Mouse (Mus musculus) intestine, embryonic 14.5 days (tissue): ENCODE measurements at regions not wholly inside any gene's neighbourhood (a gene's known extent, or its start where the extent isn't known, plus 50 kb on each side); places are given as distances from the start of the nearest gene placed in this dataset.

Experiments used
- ATAC-seq: fragments of 200-750 bp; cut with Nextera tagmentation; replicated peaks from 2 replicates; pipeline ENCODE4 v1.8.0; 2017; ENCODE audit warnings: low read depth, moderate number of reproducible peaks, moderate TSS enrichment, moderate library complexity; ENCODE audit not compliant: low FRiP score, low TSS enrichment
- DNase-seq: peaks from one replicate; pipeline ENCODE4 v3.0.0-alpha.2; 2018; ENCODE audit warnings: low spot score
- H3K27ac ChIP-seq: fragments of 300-500 bp; sonication (generic); 2 replicates; pipeline ENCODE4 v1.5.1; 2014; ENCODE audit warnings: low read depth, mild to moderate bottlenecking, control low read depth
- H3K27me3 ChIP-seq: fragments of 300-500 bp; sonication (generic); replicated peaks from 2 replicates; pipeline ENCODE4 v1.6.1; 2014; ENCODE audit warnings: low read length, control low read depth; ENCODE audit not compliant: control insufficient read depth, insufficient read depth
- H3K36me3 ChIP-seq: fragments of 300-500 bp; sonication (generic); 2 replicates; pipeline ENCODE4 v1.6.1; 2014; ENCODE audit warnings: low read length, control low read depth; ENCODE audit not compliant: control insufficient read depth, insufficient read depth
- H3K4me1 ChIP-seq: fragments of 300-500 bp; sonication (generic); replicated peaks from 2 replicates; pipeline ENCODE4 v1.6.1; 2014; ENCODE audit warnings: low read length, control low read depth, mixed read lengths; ENCODE audit not compliant: control insufficient read depth, insufficient read depth
- H3K4me2 ChIP-seq: fragments of 300-500 bp; sonication (generic); 2 replicates; pipeline ENCODE4 v1.6.1; 2014; ENCODE audit warnings: low read length
- H3K4me3 ChIP-seq: fragments of 300-500 bp; sonication (generic); 2 replicates; pipeline ENCODE4 v1.5.1; 2014; ENCODE audit warnings: low read depth, low read length, control low read depth, mixed read lengths
- H3K9ac ChIP-seq: fragments of 300-500 bp; sonication (generic); 2 replicates; pipeline ENCODE4 v1.6.1; 2014; ENCODE audit warnings: mild to moderate bottlenecking, low read length
- H3K9me3 ChIP-seq: fragments of 300-500 bp; sonication (generic); 2 replicates; pipeline ENCODE4 v1.6.1; 2016; ENCODE audit warnings: low read length, control low read depth; ENCODE audit not compliant: control insufficient read depth
- WGBS: fragments of 180-500 bp; shearing (Covaris S2); extraction: QIAGEN DNeasy Blood & Tissue Kit; methylation state at CpG from one replicate; pipeline ENCODE4 v1.1.7; 2014; 5-methylcytosine and 5-hydroxymethylcytosine counted together

DNA sequence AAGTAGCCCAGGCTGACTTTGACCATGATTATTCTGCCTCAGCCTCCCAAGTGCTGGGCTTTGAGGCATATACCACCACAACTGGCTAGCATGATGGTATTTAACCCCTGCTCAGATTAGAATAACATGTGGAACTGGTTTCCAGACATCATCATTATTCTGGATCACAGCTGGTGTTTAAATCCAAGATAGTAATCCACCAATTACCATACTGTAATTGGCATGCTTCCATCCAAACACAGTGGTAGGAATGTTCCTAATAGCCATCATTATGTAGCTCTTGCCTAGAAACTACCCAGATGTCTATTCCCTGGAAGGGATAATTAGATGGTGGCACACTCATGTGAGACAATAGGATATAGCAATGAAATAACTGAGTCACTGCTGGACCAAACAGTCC, 77.4 kb downstream of the Ccdc71l start:
- Histone ChIP-seq H3K4me2 (no peak overlapping the region), H3K36me3 (no peaks in the 10 kb centered on the region), H3K27ac (no peak overlapping the region), H3K9me3 (no peaks in the 10 kb centered on the region), H3K27me3 (no peaks in the 10 kb centered on the region), H3K4me3 (no peak overlapping the region), H3K4me1 (no peaks in the 10 kb centered on the region), H3K9ac (no peak overlapping the region)
- DNase-seq = no peak
- no peak for ATAC-seq

DNA sequence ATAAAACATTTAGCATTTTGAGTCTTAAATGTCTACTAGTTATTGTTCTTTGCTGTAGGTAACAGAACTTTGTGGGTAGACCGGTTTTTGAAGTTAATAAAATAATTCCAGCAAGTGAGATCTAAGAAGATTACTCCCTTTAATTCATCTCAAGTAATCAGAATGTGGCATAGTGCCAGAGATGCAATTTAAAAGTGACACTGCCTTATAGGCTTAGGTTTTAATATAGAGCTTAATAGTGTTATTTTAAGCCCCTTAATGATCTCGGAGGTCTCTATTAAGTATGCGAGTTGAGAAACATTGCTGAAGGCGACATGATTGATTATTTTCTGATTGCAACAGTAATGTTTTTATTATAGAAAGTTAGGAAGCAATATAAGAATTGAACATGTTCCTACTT, 78.3 kb downstream of the Ccdc71l start:
- no peaks in the 10 kb centered on the region for H3K9me3 ChIP-seq
- WGBS = 77% methylated on average over 4 of the region's 4 CpGs

DNA sequence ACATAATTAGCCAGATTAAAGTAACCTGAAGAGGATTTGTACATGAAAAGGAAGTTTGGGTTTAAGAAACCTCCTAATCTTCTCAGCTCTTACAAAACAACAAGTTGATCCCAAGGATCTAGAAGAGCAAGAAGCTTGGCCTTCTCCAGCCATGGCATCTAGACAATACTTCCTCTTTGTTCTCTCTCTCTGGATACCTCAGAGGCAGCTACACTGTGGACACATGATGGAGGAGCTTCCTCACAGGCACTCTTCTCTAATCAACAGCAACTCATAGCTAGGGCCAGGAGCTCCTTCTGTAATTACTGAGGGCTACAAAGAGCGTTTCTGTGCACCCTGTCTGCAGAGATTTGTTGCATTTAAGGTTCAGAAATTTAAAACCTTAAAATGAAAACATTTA, 79.9 kb downstream of the Ccdc71l start:
- Histone ChIP-seq H3K27ac (no peak overlapping the region), H3K4me2 (no peak overlapping the region), H3K36me3 (no peaks in the 10 kb centered on the region), H3K4me1 (no peaks in the 10 kb centered on the region), H3K9ac (no peak overlapping the region), H3K9me3 (no peaks in the 10 kb centered on the region), H3K4me3 (no peak overlapping the region), H3K27me3 (no peaks in the 10 kb centered on the region)
- ATAC-seq (no peak), DNase-seq (no peak)
- 82% methylated on average over 1 of the region's 1 CpGs for WGBS

More for the DNA sequence above, 78.3 kb downstream of the Ccdc71l start:
- DNase-seq (no peak), ATAC-seq (no peak)
- Histone ChIP-seq H3K4me2 (no peak overlapping the region), H3K4me3 (no peak overlapping the region), H3K27ac (no peak overlapping the region), H3K36me3 (no peaks in the 10 kb centered on the region), H3K27me3 (no peaks in the 10 kb centered on the region), H3K9ac (no peak overlapping the region), H3K4me1 (no peaks in the 10 kb centered on the region)

DNA sequence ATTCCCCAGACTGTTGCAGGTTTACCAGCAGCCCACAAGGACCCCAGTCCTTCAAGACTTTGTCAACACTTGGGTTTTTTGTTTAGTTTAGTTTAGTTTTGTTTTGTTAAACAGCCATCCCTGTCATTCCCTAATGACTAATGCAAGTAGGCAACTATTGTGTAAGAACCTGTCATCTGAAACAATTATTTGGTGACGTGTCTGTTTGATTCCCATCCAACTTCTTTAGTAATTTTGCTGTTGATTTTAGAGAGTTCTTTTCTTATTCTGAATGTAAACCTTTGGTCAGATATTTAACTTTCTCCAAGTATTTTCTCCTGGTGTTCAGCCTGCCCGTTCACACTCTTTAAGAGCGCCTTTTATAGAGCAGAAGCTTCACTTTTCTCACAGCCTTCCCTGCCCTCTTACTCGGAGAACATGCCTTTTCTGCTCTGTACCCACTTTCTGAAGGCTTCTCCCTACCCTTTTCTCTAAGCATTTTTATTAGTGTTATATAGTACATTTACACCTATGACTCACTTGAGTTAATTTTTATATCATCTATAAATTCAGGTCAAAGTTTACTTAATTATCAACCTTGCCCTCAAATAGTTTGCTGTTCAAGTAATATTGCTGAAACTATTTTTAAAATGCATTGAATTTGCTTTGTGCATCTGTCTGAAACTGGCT, 82.0 kb downstream of the Ccdc71l start:
- Histone ChIP-seq H3K4me3 (no peak overlapping the region), H3K4me2 (no peak overlapping the region), H3K27me3 (no peaks in the 10 kb centered on the region), H3K9ac (no peak overlapping the region), H3K27ac (no peak overlapping the region), H3K36me3 (no peaks in the 10 kb centered on the region), H3K9me3 (no peaks in the 10 kb centered on the region), H3K4me1 (no peaks in the 10 kb centered on the region)
- ATAC-seq = no peak
- DNase-seq = no peak
- 68% methylated on average over 4 of the region's 4 CpGs for WGBS

DNA sequence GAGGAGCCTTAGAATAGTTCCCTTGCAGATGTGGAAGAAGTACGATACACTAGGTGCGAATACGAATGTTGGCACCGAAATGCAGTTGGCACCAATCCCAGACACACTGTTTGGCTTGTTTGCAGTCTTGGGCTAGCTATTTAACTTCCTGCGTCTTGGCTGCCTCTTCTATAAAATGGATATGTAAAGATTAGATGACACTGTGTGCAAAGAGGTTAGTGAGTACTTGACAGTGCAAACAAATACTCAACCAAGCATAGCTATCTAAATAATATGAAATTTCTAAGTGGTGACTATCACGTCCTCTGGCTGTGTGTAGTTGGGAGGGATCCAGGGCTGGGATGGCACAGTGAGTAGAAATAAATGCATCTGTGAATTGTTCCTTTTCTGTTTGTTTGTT, 86.9 kb downstream of the Ccdc71l start:
- 73% methylated on average over 6 of the region's 6 CpGs for WGBS
- no peak for ATAC-seq
- no peak overlapping the region for H3K9ac ChIP-seq
- no peaks in the 10 kb centered on the region for H3K9me3 ChIP-seq
- no peak overlapping the region for H3K4me2 ChIP-seq
- H3K27me3 ChIP-seq = no peaks in the 10 kb centered on the region
- H3K4me1 ChIP-seq = no peaks in the 10 kb centered on the region
- H3K4me3 ChIP-seq = no peak overlapping the region
- DNase-seq = no peak
- no peak overlapping the region for H3K27ac ChIP-seq
- no peaks in the 10 kb centered on the region for H3K36me3 ChIP-seq

DNA sequence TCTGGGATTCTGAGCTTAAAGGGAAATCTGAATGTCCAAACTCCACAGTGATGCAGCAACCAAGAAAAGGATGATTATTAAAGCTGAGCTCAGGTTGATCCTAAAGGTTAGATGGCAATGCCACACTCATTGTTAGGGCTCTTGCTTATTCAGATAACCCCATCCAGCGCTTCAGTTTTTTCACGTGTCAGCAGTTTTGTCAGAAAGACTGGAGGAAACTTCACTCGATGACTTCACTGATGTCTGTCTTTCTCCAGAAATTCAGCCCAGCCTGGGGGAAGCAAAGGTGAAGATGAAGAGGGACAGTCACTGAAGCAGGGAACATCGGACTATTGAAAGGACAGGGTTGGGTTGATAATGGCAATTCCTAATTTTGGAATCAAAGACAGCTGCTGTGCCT, 91.4 kb downstream of the Ccdc71l start:
- no peak for ATAC-seq
- no peak overlapping the region for H3K27ac ChIP-seq
- no peaks in the 10 kb centered on the region for H3K36me3 ChIP-seq
- no peak for DNase-seq
- no peak overlapping the region for H3K4me2 ChIP-seq
- H3K27me3 ChIP-seq = no peaks in the 10 kb centered on the region
- H3K4me1 ChIP-seq = no peaks in the 10 kb centered on the region
- no peak overlapping the region for H3K9ac ChIP-seq
- 73% methylated on average over 4 of the region's 4 CpGs for WGBS
- H3K9me3 ChIP-seq = no peaks in the 10 kb centered on the region
- no peak overlapping the region for H3K4me3 ChIP-seq

DNA sequence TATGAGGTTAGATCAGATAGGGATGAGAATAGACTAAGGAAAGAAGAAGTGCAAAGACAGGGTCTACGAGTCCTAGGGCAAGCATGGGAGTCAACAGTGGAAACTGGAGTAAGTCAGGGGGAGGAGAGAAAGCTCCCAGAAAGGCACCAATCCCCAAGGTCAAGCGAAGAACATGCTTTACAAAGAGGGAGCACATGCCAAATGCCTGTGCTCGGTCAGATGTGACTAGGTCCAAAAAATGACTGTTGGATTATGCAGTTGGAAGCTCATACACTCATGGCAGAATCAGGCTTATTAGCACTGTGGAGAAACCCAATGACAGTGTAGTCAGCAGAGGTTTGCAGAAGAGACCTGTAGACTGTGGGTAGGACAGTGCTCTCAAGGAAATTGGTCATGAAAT, 100.9 kb downstream of the Ccdc71l start:
- H3K27me3 ChIP-seq = no peaks in the 10 kb centered on the region
- no peaks in the 10 kb centered on the region for H3K9me3 ChIP-seq
- no peak overlapping the region for H3K9ac ChIP-seq
- H3K4me3 ChIP-seq = no peak overlapping the region
- no peak overlapping the region for H3K27ac ChIP-seq
- no peak overlapping the region for H3K4me2 ChIP-seq
- WGBS = 80% methylated on average over 3 of the region's 3 CpGs
- H3K36me3 ChIP-seq = no peaks in the 10 kb centered on the region
- no peaks in the 10 kb centered on the region for H3K4me1 ChIP-seq
- DNase-seq (no peak), ATAC-seq (no peak)

DNA sequence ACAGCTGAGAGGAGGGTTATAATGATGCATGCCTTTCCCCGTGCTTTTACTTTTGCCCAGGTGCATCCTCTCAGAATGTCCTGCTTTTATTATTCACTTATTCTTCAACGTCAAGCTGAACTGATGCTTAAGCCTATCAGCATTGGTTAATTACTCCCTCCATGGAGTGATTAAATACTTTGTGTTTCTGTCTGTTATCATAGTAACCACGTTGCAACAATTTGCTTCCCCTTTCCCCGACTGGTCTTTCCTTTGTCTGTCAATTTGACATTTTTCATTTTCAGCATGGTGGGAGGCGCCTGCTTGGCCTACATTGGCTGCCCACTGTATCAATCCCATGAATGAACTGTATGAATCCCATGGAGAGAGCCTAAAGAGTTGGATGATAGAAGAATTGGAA, 101.8 kb downstream of the Ccdc71l start:
- Histone ChIP-seq H3K36me3 (no peaks in the 10 kb centered on the region), H3K4me3 (no peak overlapping the region), H3K4me1 (no peaks in the 10 kb centered on the region), H3K27ac (no peak overlapping the region), H3K27me3 (no peaks in the 10 kb centered on the region), H3K9ac (no peak overlapping the region), H3K9me3 (no peaks in the 10 kb centered on the region), H3K4me2 (no peak overlapping the region)
- ATAC-seq (no peak), DNase-seq (no peak)
- 62% methylated on average over 5 of the region's 5 CpGs for WGBS

DNA sequence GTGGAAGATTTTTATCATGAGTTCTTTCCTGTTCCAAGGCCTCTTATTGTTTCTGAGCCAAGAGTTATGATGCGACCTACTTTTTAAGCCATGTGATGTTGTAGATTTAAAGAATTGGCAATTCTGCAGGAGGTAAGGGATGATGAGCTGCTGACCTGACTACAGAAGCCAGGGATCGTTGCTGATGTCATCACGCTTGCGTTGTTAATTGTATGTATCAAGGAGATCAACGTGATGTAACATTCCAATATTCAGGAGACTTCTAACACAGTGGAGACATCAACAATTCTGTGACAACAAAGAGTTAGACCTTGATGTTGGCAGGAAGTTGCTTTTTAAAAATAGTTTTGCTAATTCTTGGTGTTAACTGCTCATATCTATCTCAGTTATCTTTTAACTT, 102.5 kb downstream of the Ccdc71l start:
- H3K4me2 ChIP-seq = no peak overlapping the region
- H3K27me3 ChIP-seq = no peaks in the 10 kb centered on the region
- H3K27ac ChIP-seq = no peak overlapping the region

More for the DNA sequence above, 102.5 kb downstream of the Ccdc71l start:
- Histone ChIP-seq H3K9me3 (no peaks in the 10 kb centered on the region), H3K4me3 (no peak overlapping the region), H3K36me3 (no peaks in the 10 kb centered on the region), H3K4me1 (no peaks in the 10 kb centered on the region), H3K9ac (no peak overlapping the region)
- WGBS = 84% methylated on average over 5 of the region's 5 CpGs
- no peak for DNase-seq
- no peak for ATAC-seq
